In genomic region chr8:125911229-125911580, GRCm38 (mm10) we compare ENCODE assay signal across 7 mouse cellular contexts. TPM values are rescaled to one million over a fixed set of nuclear protein-coding genes. Genes with fewer than 3 reads are reported as not detected.
DNase-seq lines count a peak whose midpoint lies in the region; ATAC-seq lines count a peak whose summit lies in the region.

No protein-coding gene starts in this region.

- ATAC-seq in lung, embryonic 15.5 days (ENCODE audit: borderline replicate concordance, extremely low read depth, low FRiP score, low TSS enrichment), result no peak
- ATAC-seq in forebrain, embryonic 16.5 days, result no peak
- no peak for ATAC-seq in limb, embryonic 13.5 days (ENCODE audit: low FRiP score, low read depth)
- no peak for ATAC-seq in stomach, embryonic 15.5 days (ENCODE audit: insufficient read depth, low FRiP score, low read depth)

- DNase-seq in lung, postnatal 4 days, result no peak
- no peak for DNase-seq in frontal cortex, adult 2 months (ENCODE audit: extremely low spot score in 1 of 2, low spot score in 1 of 2)
- DNase-seq in gastrocnemius, adult 18-20 months (ENCODE audit: low spot score), result no peak

- H3K4me1 ChIP-seq in lung, embryonic 15.5 days, result peaks cover 17% of the 10 kb centered on the region
- peaks cover 14% of the 10 kb centered on the region for H3K4me1 ChIP-seq in forebrain, embryonic 16.5 days (replicated peaks; ENCODE audit: control insufficient read depth, insufficient read depth, low read length)
- peaks cover 32% of the 10 kb centered on the region for H3K4me1 ChIP-seq in limb, embryonic 13.5 days
- peaks cover 21% of the 10 kb centered on the region for H3K4me1 ChIP-seq in stomach, embryonic 15.5 days

- H3K9me3 ChIP-seq in lung, embryonic 15.5 days, result no peaks in the 10 kb centered on the region
- 0 out of 2 replicates have a peak, but pooled peaks cover 3% of the 10 kb centered on the region for H3K9me3 ChIP-seq in forebrain, embryonic 16.5 days (ENCODE audit: control insufficient read depth, low read length)
- H3K9me3 ChIP-seq in limb, embryonic 13.5 days, result 0 out of 2 replicates have a peak, but pooled peaks cover 3% of the 10 kb centered on the region
- no peaks in the 10 kb centered on the region for H3K9me3 ChIP-seq in stomach, embryonic 15.5 days

- H3K27me3 ChIP-seq in lung, embryonic 15.5 days, result peaks cover 41% of the 10 kb centered on the region
- peaks cover 47% of the 10 kb centered on the region for H3K27me3 ChIP-seq in forebrain, embryonic 16.5 days (replicated peaks; ENCODE audit: control insufficient read depth, insufficient read depth, low read length)
- H3K27me3 ChIP-seq in limb, embryonic 13.5 days, result peaks cover 83% of the 10 kb centered on the region
- H3K27me3 ChIP-seq in stomach, embryonic 15.5 days (replicated peaks), result peaks cover 33% of the 10 kb centered on the region

- peak overlapping the region; percentile 56 for H3K9ac ChIP-seq in lung, embryonic 15.5 days
- peak overlapping the region; percentile 47 for H3K9ac ChIP-seq in forebrain, embryonic 16.5 days (replicated peaks; ENCODE audit: low read depth, low read length)
- peak overlapping the region; percentile 60 for H3K9ac ChIP-seq in limb, embryonic 13.5 days
- peak overlapping the region; percentile 46 for H3K9ac ChIP-seq in stomach, embryonic 15.5 days

- 2% methylated on average over 19 of the region's 31 CpGs for WGBS in lung, embryonic 15.5 days
- WGBS in forebrain, embryonic 16.5 days, result 2% methylated on average over 31 of the region's 31 CpGs
- WGBS in limb, embryonic 13.5 days, result 3% methylated on average over 30 of the region's 31 CpGs
- WGBS in stomach, embryonic 15.5 days, result 2% methylated on average over 31 of the region's 31 CpGs

- H3K4me3 ChIP-seq in lung, embryonic 15.5 days, result peak overlapping the region; percentile 57
- peak overlapping the region; percentile 54 for H3K4me3 ChIP-seq in forebrain, embryonic 16.5 days (replicated peaks; ENCODE audit: low read length)
- peak overlapping the region; percentile 60 for H3K4me3 ChIP-seq in limb, embryonic 13.5 days
- peak overlapping the region; percentile 53 for H3K4me3 ChIP-seq in stomach, embryonic 15.5 days (replicated peaks)

- H3K27ac ChIP-seq in lung, embryonic 15.5 days, result peak overlapping the region; percentile 71
- H3K27ac ChIP-seq in forebrain, embryonic 16.5 days (ENCODE audit: low read length), result no peak overlapping the region
- no peak overlapping the region for H3K27ac ChIP-seq in limb, embryonic 13.5 days
- no peak overlapping the region for H3K27ac ChIP-seq in stomach, embryonic 15.5 days

- H3K4me2 ChIP-seq in lung, embryonic 15.5 days, result peak overlapping the region; percentile 92
- peak overlapping the region; percentile 97 for H3K4me2 ChIP-seq in forebrain, embryonic 16.5 days (ENCODE audit: low read length)
- H3K4me2 ChIP-seq in limb, embryonic 13.5 days (replicated peaks), result peak overlapping the region; percentile 100
- peak overlapping the region; percentile 98 for H3K4me2 ChIP-seq in stomach, embryonic 15.5 days

- no peaks in the 10 kb centered on the region for H3K36me3 ChIP-seq in lung, embryonic 15.5 days
- H3K36me3 ChIP-seq in forebrain, embryonic 16.5 days (ENCODE audit: control insufficient read depth, insufficient read depth), result no peaks in the 10 kb centered on the region
- no peaks in the 10 kb centered on the region for H3K36me3 ChIP-seq in limb, embryonic 13.5 days
- H3K36me3 ChIP-seq in stomach, embryonic 15.5 days, result no peaks in the 10 kb centered on the region

RNA-seq across cellular contexts. Expression of gene Map3k21, which starts 1.0 kb away (rescaled TPM):
- 2.7 and 3.3 TPM in 2 replicates for polyA plus RNA-seq in lung, embryonic 15.5 days (2015; fragmentation: Nextera tagmentation; extraction: Ambion mirVana)
- 0.40 and 0.49 TPM in 2 replicates for polyA plus RNA-seq in forebrain, embryonic 16.5 days (2015; fragmentation: Nextera tagmentation; extraction: Ambion mirVana)
- polyA plus RNA-seq in limb, embryonic 13.5 days (2015; fragmentation: Nextera tagmentation; extraction: Ambion mirVana), result 0.04 and 0.11 TPM in 2 replicates
- 1.7 and 2.3 TPM in 2 replicates for polyA plus RNA-seq in stomach, embryonic 15.5 days (2015; fragmentation: Nextera tagmentation; extraction: Ambion mirVana)
- 1.4 and 1.5 TPM in 2 replicates for polyA plus RNA-seq in frontal cortex, adult 2 months (2012; rRNA removed)
- total RNA-seq in gastrocnemius, adult 18-20 months (2021), result under 1 TPM; 0.05 to 0.26 TPM

RNA-seq across cellular contexts. Expression of gene Pcnx2, which starts 13.1 kb away (rescaled TPM):
- 0.24 and 0.36 TPM in 2 replicates for polyA plus RNA-seq in lung, embryonic 15.5 days (2015; fragmentation: Nextera tagmentation; extraction: Ambion mirVana)
- polyA plus RNA-seq in forebrain, embryonic 16.5 days (2015; fragmentation: Nextera tagmentation; extraction: Ambion mirVana), result 3.1 and 5.6 TPM in 2 replicates
- 0.11 and 0.13 TPM in 2 replicates for polyA plus RNA-seq in limb, embryonic 13.5 days (2015; fragmentation: Nextera tagmentation; extraction: Ambion mirVana)
- 0.21 and 0.27 TPM in 2 replicates for polyA plus RNA-seq in stomach, embryonic 15.5 days (2015; fragmentation: Nextera tagmentation; extraction: Ambion mirVana)
- polyA plus RNA-seq in frontal cortex, adult 2 months (2012; rRNA removed), result 45.5 and 47.8 TPM in 2 replicates
- under 1 TPM; 0.21 to 0.48 TPM for total RNA-seq in gastrocnemius, adult 18-20 months (2021)
